6 mouse cellular contexts compared by ENCODE assay signal in the genomic region with DNA sequence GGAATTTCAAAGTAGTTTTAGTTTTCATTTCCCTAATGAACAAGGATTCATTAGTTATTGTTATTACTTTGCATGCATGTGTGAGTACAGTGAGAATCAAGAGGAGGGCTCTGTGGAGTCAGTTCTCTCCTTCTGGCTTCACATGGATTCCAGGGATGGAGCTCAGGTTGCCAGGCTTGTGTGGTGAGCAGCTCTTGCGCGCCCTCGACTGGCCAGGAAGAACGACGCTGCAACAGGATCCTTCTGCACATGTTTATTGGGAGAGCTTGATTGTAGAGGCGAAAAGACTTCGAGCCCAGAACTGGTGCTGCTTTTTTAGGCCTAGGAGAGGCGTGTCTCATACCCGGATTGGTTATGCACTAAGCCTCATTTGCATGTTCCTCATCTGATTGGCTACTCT. TPM values are rescaled to one million over a fixed set of nuclear protein-coding genes. Genes with fewer than 3 reads are reported as not detected.
"Had no signal": no experiment of that assay in that cellular context is flagged by ENCODE, and none has a peak within 500 bp of the region (broad histone marks: within the 10 kb centered on the region; RNA-seq: fewer than 3 reads in every experiment).

No protein-coding gene starts in this region.

RNA-seq across cellular contexts. Expression of gene Nkx2-2, which starts 23.5 kb away (rescaled TPM):
- polyA plus RNA-seq: kidney, adult 2 months; kidney, embryonic 14.5 days; kidney, postnatal 0 days; liver, postnatal 0 days; lung, embryonic 15.5 days; urinary bladder, adult 2 months had no signal
